Mouse (Mus musculus) CD8-positive naive resting alpha-beta T cell, adult 2 months (primary cell): ENCODE data around the gene Hist1h4a.
"Not testable (repeated sequence)": the region's sequence is repeated elsewhere in the genome, so short reads cannot be mapped to it uniquely, and the experiment has no call there.

Experiments used
- DNase-seq, 2 experiments: peaks; one replicate each; pipeline ENCODE4 v3.0.0; 2022; ENCODE audit warnings: low read depth in 2 of 2, low spot score in 2 of 2

Gene Hist1h4a

GRCm38 (mm10) chr13:23743215-23743614, 17.8 kb downstream of the Hist1h4a start:
- no peak for DNase-seq

GRCm38 (mm10) chr13:23742007-23742406, 19.0 kb downstream of the Hist1h4a start:
- no peak for DNase-seq

GRCm38 (mm10) chr13:23740910-23741309, 20.1 kb downstream of the Hist1h4a start:
- no peak for DNase-seq

GRCm38 (mm10) chr13:23740256-23740840, 20.7 kb downstream of the Hist1h4a start:
- DNase-seq, result no peak

- DNase-seq, result no peak
Measured at GRCm38 (mm10) chr13:23739922-23740252, 21.1 kb downstream of the Hist1h4a start.

GRCm38 (mm10) chr13:23739069-23739921, 21.7 kb downstream of the Hist1h4a start:
- DNase-seq, result peak; percentile 88 to 89

GRCm38 (mm10) chr13:23738677-23739068, 22.4 kb downstream of the Hist1h4a start, which contains the start of gene Hist1h1c:
TSS of gene Hist1h1c (plus strand) at chr13:23738808.
- peak; percentile 90 to 91 for DNase-seq

- DNase-seq, result no peak
Measured at GRCm38 (mm10) chr13:23738041-23738440, 23.0 kb downstream of the Hist1h4a start.

- no peak for DNase-seq
Measured at GRCm38 (mm10) chr13:23737091-23737490, 23.9 kb downstream of the Hist1h4a start.

GRCm38 (mm10) chr13:23732156-23732804, 28.8 kb downstream of the Hist1h4a start:
- peak in 1 of 2 experiments; percentile 34 for DNase-seq

GRCm38 (mm10) chr13:23730479-23730878, 30.6 kb downstream of the Hist1h4a start:
- no peak for DNase-seq

- DNase-seq, result no peak
Measured at GRCm38 (mm10) chr13:23729706-23730105, 31.3 kb downstream of the Hist1h4a start.

GRCm38 (mm10) chr13:23729192-23729525, 31.9 kb downstream of the Hist1h4a start:
- DNase-seq, result no peak

GRCm38 (mm10) chr13:23728472-23729191, 32.4 kb downstream of the Hist1h4a start:
- DNase-seq, result no peak

GRCm38 (mm10) chr13:23725213-23725612, 35.8 kb downstream of the Hist1h4a start:
- DNase-seq, result no peak

GRCm38 (mm10) chr13:23724239-23724638, 36.8 kb downstream of the Hist1h4a start:
- no peak for DNase-seq

- DNase-seq, result not testable (repeated sequence)
Measured at GRCm38 (mm10) chr13:23717593-23718245, 43.3 kb downstream of the Hist1h4a start.

- no peak for DNase-seq
Measured at GRCm38 (mm10) chr13:23717176-23717575, 43.9 kb downstream of the Hist1h4a start.

GRCm38 (mm10) chr13:23716261-23717042, 44.6 kb downstream of the Hist1h4a start:
- DNase-seq, result no peak
